Mouse (Mus musculus) c-Kit-positive CD71-positive TER-119-positive erythroid progenitor cells, embryonic 14.5 days (primary cell): ENCODE measurements around the gene Kank3.

Experiments used
- DNase-seq: peaks from one replicate; pipeline ENCODE4 v3.0.0-alpha.2; 2013; ENCODE audit warnings: low spot score

The Kank3 gene

GRCm38 (mm10) chr17:33857816-33858215 lies 47.5 kb downstream of the Kank3 start:
- DNase-seq, result no peak

DNA sequence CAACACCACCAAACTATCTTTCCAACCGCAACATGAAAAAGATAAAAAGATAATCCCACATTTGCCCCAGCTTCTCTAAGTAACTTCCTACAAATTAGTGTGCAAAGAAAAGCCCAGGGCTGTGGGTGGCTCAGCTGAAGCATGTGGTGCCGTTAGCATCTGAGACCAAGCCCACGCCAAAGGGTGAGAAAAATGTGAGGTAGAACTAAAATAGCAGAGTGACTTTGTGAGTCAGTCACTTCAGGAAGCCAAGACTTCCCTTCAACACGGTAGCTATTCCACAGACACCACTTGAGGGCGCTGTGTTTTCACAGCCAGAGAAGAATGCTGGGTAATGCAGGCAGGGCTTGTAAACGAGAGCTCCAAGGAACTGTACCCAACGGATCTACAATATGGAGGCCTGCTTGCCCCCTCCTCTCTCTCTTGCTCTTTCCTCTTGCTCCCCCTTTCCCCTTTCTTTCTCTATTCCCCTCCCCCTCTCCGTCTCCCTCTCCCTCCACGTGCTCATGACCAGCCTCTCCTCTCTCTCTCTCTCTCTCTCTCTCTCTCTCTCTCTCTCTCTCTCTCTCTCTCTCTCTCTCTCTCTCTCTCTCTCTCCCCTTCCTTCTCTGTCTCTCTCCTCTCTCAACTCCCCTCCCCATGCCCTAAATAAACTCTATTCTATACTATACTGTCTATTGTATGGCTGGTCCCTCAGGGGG lies 55.2 kb downstream of the Kank3 start:
- DNase-seq, result peak; percentile 81
